In genomic region chr6:29234272-29234671, GRCm38 (mm10) we compare ENCODE assay signal across 9 mouse cellular contexts. TPM values are rescaled to one million over a fixed set of nuclear protein-coding genes. Genes with fewer than 3 reads are reported as not detected.
DNase-seq lines count a peak whose midpoint lies in the region; ATAC-seq and TF ChIP-seq lines count a peak whose summit lies in the region.
"Had no signal": no experiment of that assay in that cellular context is flagged by ENCODE, and none has a peak within 500 bp of the region (broad histone marks: within the 10 kb centered on the region; RNA-seq: fewer than 3 reads in every experiment).

No protein-coding gene starts in this region.

- no peaks in the 10 kb centered on the region for H3K79me2 ChIP-seq in CH12.LX (replicated peaks; ENCODE audit: control insufficient read depth, extremely low read depth, insufficient read depth, poor library complexity, severe bottlenecking)

- H3K27ac ChIP-seq in intestine, postnatal 0 days (ENCODE audit: low read depth, low read length) = no peak overlapping the region
- no peak overlapping the region for H3K27ac ChIP-seq in intestine, embryonic 15.5 days
- no peak overlapping the region for H3K27ac ChIP-seq in CH12.LX (ENCODE audit: insufficient read depth, low read depth)
- no peak overlapping the region for H3K27ac ChIP-seq in cortical plate, adult 2 months (ENCODE audit: insufficient read depth, low read length)
- H3K27ac ChIP-seq in intestine, embryonic 16.5 days (ENCODE audit: low read length) = no peak overlapping the region
- H3K27ac ChIP-seq: lung, embryonic 15.5 days had no signal

- no peak for DNase-seq in CH12.LX (ENCODE audit: extremely low read depth)
- DNase-seq in naive thymus-derived CD4-positive, alpha-beta T cell, adult 2 months (ENCODE audit: low read depth) = peak; percentile 86
- no peak for DNase-seq in right cerebral cortex, postnatal 10 days (ENCODE audit: low spot score in 2 of 2)
- no peak for DNase-seq in cerebellum, postnatal 36 days

- no peak overlapping the region for H3K4me3 ChIP-seq in intestine, postnatal 0 days (ENCODE audit: low read depth, low read length)
- no peak overlapping the region for H3K4me3 ChIP-seq in intestine, embryonic 15.5 days (replicated peaks)
- no peak overlapping the region for H3K4me3 ChIP-seq in CH12.LX (replicated peaks in 1 of 3; ENCODE audit: low read depth in 2 of 3, low read length in 2 of 3, poor library complexity in 1 of 3)
- H3K4me3 ChIP-seq in cortical plate, adult 2 months (ENCODE audit: insufficient read depth, low read length) = no peak overlapping the region
- no peak overlapping the region for H3K4me3 ChIP-seq in intestine, embryonic 16.5 days (ENCODE audit: low read length)
- H3K4me3 ChIP-seq: lung, embryonic 15.5 days had no signal

- peak; percentile 36; the same call in 1 of the 2 replicates for ATAC-seq in intestine, postnatal 0 days
- no peak for ATAC-seq in intestine, embryonic 15.5 days
- ATAC-seq in intestine, embryonic 16.5 days = no peak; the same call in 1 of the 2 replicates

- H3K27me3 ChIP-seq in intestine, postnatal 0 days (replicated peaks; ENCODE audit: control insufficient read depth, insufficient read depth, low read length) = no peaks in the 10 kb centered on the region
- no peaks in the 10 kb centered on the region for H3K27me3 ChIP-seq in intestine, embryonic 15.5 days (replicated peaks)
- H3K27me3 ChIP-seq in CH12.LX (replicated peaks) = no peaks in the 10 kb centered on the region
- no peaks in the 10 kb centered on the region for H3K27me3 ChIP-seq in intestine, embryonic 16.5 days (replicated peaks; ENCODE audit: control insufficient read depth, insufficient read depth, low read length)
- H3K27me3 ChIP-seq: lung, embryonic 15.5 days had no signal

- H3K9ac ChIP-seq in intestine, postnatal 0 days (ENCODE audit: low read depth, low read length) = no peak overlapping the region
- no peak overlapping the region for H3K9ac ChIP-seq in intestine, embryonic 15.5 days
- H3K9ac ChIP-seq in CH12.LX (ENCODE audit: insufficient read depth, low read depth) = no peak overlapping the region
- H3K9ac ChIP-seq in intestine, embryonic 16.5 days (ENCODE audit: low read depth, low read length) = no peak overlapping the region
- H3K9ac ChIP-seq: lung, embryonic 15.5 days had no signal

- TF ChIP-seq RAD21 in CH12.LX (IDR thresholded peaks at IDR 0.05; ENCODE audit: low read depth, low read length) = peak; percentile 38

- in situ Hi-C loops in CH12.LX (cut with MboI; ENCODE audit: low pct_ligation_motif_present, low pct_unique_long_range_greater_than_20kb, low sequenced_read_pairs) = no loop called here

- no peak for TF ChIP-seq EP300 in CH12.LX (IDR thresholded peaks at IDR 0.05; ENCODE audit: low read length)

- no peaks in the 10 kb centered on the region for H3K36me3 ChIP-seq in intestine, postnatal 0 days (ENCODE audit: control insufficient read depth, insufficient read depth)
- H3K36me3 ChIP-seq in intestine, embryonic 15.5 days = no peaks in the 10 kb centered on the region
- H3K36me3 ChIP-seq in CH12.LX (replicated peaks in 1 of 2; ENCODE audit: control insufficient read depth in 1 of 2, insufficient read depth in 1 of 2, low read length in 1 of 2) = no peaks in the 10 kb centered on the region
- no peaks in the 10 kb centered on the region for H3K36me3 ChIP-seq in intestine, embryonic 16.5 days (ENCODE audit: control insufficient read depth, insufficient read depth, low read length)
- H3K36me3 ChIP-seq: lung, embryonic 15.5 days had no signal

- TF ChIP-seq POLR2A in CH12.LX (IDR thresholded peaks at IDR 0.05; ENCODE audit: low read depth, low read length) = no peak
- no peak for TF ChIP-seq POLR2A in cortical plate, adult 2 months (IDR thresholded peaks at IDR 0.05; ENCODE audit: extremely low read depth, insufficient read depth, low read length)

- H3K4me1 ChIP-seq in intestine, postnatal 0 days (replicated peaks; ENCODE audit: control insufficient read depth, insufficient read depth, low read length) = no peaks in the 10 kb centered on the region
- H3K4me1 ChIP-seq in intestine, embryonic 15.5 days (replicated peaks) = no peaks in the 10 kb centered on the region
- H3K4me1 ChIP-seq in CH12.LX (ENCODE audit: control insufficient read depth in 1 of 2, insufficient read depth in 2 of 2) = peaks cover 3 to 16% of the 10 kb centered on the region in 2 experiments; a peak in 3 of 4 replicates
- no peaks in the 10 kb centered on the region for H3K4me1 ChIP-seq in cortical plate, adult 2 months (ENCODE audit: control insufficient read depth, insufficient read depth, low read length)
- H3K4me1 ChIP-seq in intestine, embryonic 16.5 days (ENCODE audit: control insufficient read depth, insufficient read depth, low read length) = no peaks in the 10 kb centered on the region
- H3K4me1 ChIP-seq: lung, embryonic 15.5 days had no signal

- no peak overlapping the region for H3K4me2 ChIP-seq in intestine, postnatal 0 days (replicated peaks; ENCODE audit: low read depth)
- H3K4me2 ChIP-seq in intestine, embryonic 15.5 days (replicated peaks) = no peak overlapping the region
- H3K4me2 ChIP-seq in CH12.LX (ENCODE audit: insufficient read depth, low read depth, poor library complexity, severe bottlenecking) = no peak overlapping the region
- no peak overlapping the region for H3K4me2 ChIP-seq in intestine, embryonic 16.5 days (ENCODE audit: low read depth, low read length)
- H3K4me2 ChIP-seq: lung, embryonic 15.5 days had no signal

- TF ChIP-seq CTCF in intestine, postnatal 0 days (IDR thresholded peaks at IDR 0.05; ENCODE audit: low read depth) = peak; percentile 81
- TF ChIP-seq CTCF in CH12.LX (conservative IDR thresholded peaks at IDR 0.05 in 1 of 2, IDR thresholded peaks at IDR 0.05 in 1 of 2; ENCODE audit: low read depth in 2 of 2, low read length in 2 of 2) = peak; percentile 32 to 71; a peak in 3 of 4 replicates
- TF ChIP-seq CTCF in cortical plate, adult 2 months (IDR thresholded peaks at IDR 0.05; ENCODE audit: extremely low read depth, insufficient read depth, low read length) = peak; percentile 52

- 41% methylated on average over 8 of the region's 8 CpGs for WGBS in intestine, postnatal 0 days
- WGBS in intestine, embryonic 15.5 days = 37% methylated on average over 8 of the region's 8 CpGs
- WGBS in intestine, embryonic 16.5 days = 40% methylated on average over 8 of the region's 8 CpGs

- dilution Hi-C loops in CH12.LX (cut with MboI; ENCODE audit: extremely low pct_ligation_motif_present, extremely low pct_unique_long_range_greater_than_20kb, low sequenced_read_pairs) = no loop called here

- H3K9me3 ChIP-seq in intestine, postnatal 0 days (ENCODE audit: control insufficient read depth) = no peaks in the 10 kb centered on the region
- H3K9me3 ChIP-seq in intestine, embryonic 15.5 days = no peaks in the 10 kb centered on the region
- H3K9me3 ChIP-seq in CH12.LX (replicated peaks; ENCODE audit: low read length) = no peaks in the 10 kb centered on the region
- H3K9me3 ChIP-seq in intestine, embryonic 16.5 days (ENCODE audit: control insufficient read depth, low read length) = no peaks in the 10 kb centered on the region
- H3K9me3 ChIP-seq: lung, embryonic 15.5 days had no signal

TF ChIP-seq in CH12.LX, 34 proteins besides CTCF, POLR2A, EP300 and RAD21 (continues in another document):
- TF ChIP-seq MAZ (IDR thresholded peaks at IDR 0.05; ENCODE audit: low read depth, low read length) = no peak
- TF ChIP-seq USF2 (conservative IDR thresholded peaks at IDR 0.05; ENCODE audit: low read depth, low read length) = peak; percentile 23
- TF ChIP-seq MXI1 (IDR thresholded peaks at IDR 0.05; ENCODE audit: low read depth, low read length) = no peak
- no peak for TF ChIP-seq SIN3A (IDR thresholded peaks at IDR 0.05; ENCODE audit: low read length)
- peak; percentile 60 for TF ChIP-seq SMC3 (IDR thresholded peaks at IDR 0.05; ENCODE audit: low read depth, low read length)
- TF ChIP-seq KAT2A (IDR thresholded peaks at IDR 0.05; ENCODE audit: insufficient replicate concordance, low read length) = no peak
- peak; percentile 55; the same call in 1 of the 2 replicates for TF ChIP-seq MAX (IDR thresholded peaks at IDR 0.05; ENCODE audit: low read length)

RNA-seq across cellular contexts. Expression of gene Impdh1, which starts 18.1 kb away (rescaled TPM):
- polyA plus RNA-seq in intestine, postnatal 0 days (2015; fragmentation: Nextera tagmentation; extraction: Ambion mirVana) = 10.6 and 11.7 TPM in 2 replicates
- 44.7 and 44.8 TPM in 2 replicates for polyA plus RNA-seq in intestine, embryonic 15.5 days (2015; fragmentation: Nextera tagmentation; extraction: Ambion mirVana)
- 14.9 and 17.3 TPM in 2 replicates for total RNA-seq in CH12.LX (2012; rRNA removed)
- total RNA-seq in CH12.LX (2014; rRNA removed) = 2.5 and 3.1 TPM in 2 replicates
- polyA plus RNA-seq in CH12.LX (2012; ENCODE audit: insufficient read length, low read depth) = 19.6 and 21.6 TPM in 2 replicates
- polyA plus RNA-seq in cortical plate, adult 2 months (2012; rRNA removed) = 64.4 and 65.6 TPM in 2 replicates
- 39.7 and 40.1 TPM in 2 replicates for polyA plus RNA-seq in intestine, embryonic 16.5 days (2015; fragmentation: Nextera tagmentation; extraction: Ambion mirVana)

RNA-seq across cellular contexts. Expression of gene Hilpda, which starts 38.0 kb away (rescaled TPM):
- polyA plus RNA-seq in intestine, postnatal 0 days (2015; fragmentation: Nextera tagmentation; extraction: Ambion mirVana) = 20.7 and 27.2 TPM in 2 replicates
- 32.4 and 34.6 TPM in 2 replicates for polyA plus RNA-seq in intestine, embryonic 15.5 days (2015; fragmentation: Nextera tagmentation; extraction: Ambion mirVana)
- 14.6 and 23.7 TPM in 2 replicates for total RNA-seq in CH12.LX (2012; rRNA removed)
- 40.0 and 52.3 TPM in 2 replicates for total RNA-seq in CH12.LX (2014; rRNA removed)
- 10.5 and 11.1 TPM in 2 replicates for polyA plus RNA-seq in CH12.LX (2012; ENCODE audit: insufficient read length, low read depth)
- 12.3 and 12.9 TPM in 2 replicates for polyA plus RNA-seq in cortical plate, adult 2 months (2012; rRNA removed)
- polyA plus RNA-seq in intestine, embryonic 16.5 days (2015; fragmentation: Nextera tagmentation; extraction: Ambion mirVana) = 27.0 and 27.8 TPM in 2 replicates

RNA-seq across cellular contexts. Expression of gene Fam71f2, which starts 45.1 kb away (rescaled TPM):
- polyA plus RNA-seq in intestine, postnatal 0 days (2015; fragmentation: Nextera tagmentation; extraction: Ambion mirVana) = not detected in 2 replicates
- 0.24 and 0.39 TPM in 2 replicates for polyA plus RNA-seq in intestine, embryonic 15.5 days (2015; fragmentation: Nextera tagmentation; extraction: Ambion mirVana)
- total RNA-seq in CH12.LX (2012; rRNA removed) = 0.29 and 0.30 TPM in 2 replicates
- total RNA-seq in CH12.LX (2014; rRNA removed) = 0.34 TPM in 1 of 2 replicates, not detected in the other
- polyA plus RNA-seq in CH12.LX (2012; ENCODE audit: insufficient read length, low read depth) = 0.23 TPM in 1 of 2 replicates, not detected in the other
- 1.7 and 3.0 TPM in 2 replicates for polyA plus RNA-seq in cortical plate, adult 2 months (2012; rRNA removed)
- 0.13 and 0.29 TPM in 2 replicates for polyA plus RNA-seq in intestine, embryonic 16.5 days (2015; fragmentation: Nextera tagmentation; extraction: Ambion mirVana)

RNA-seq across cellular contexts. Expression of gene Prrt4, which starts 54.9 kb away (rescaled TPM):
- polyA plus RNA-seq in intestine, postnatal 0 days (2015; fragmentation: Nextera tagmentation; extraction: Ambion mirVana) = 0.23 and 0.29 TPM in 2 replicates
- 0.40 and 0.50 TPM in 2 replicates for polyA plus RNA-seq in intestine, embryonic 15.5 days (2015; fragmentation: Nextera tagmentation; extraction: Ambion mirVana)
- not detected in 2 replicates for total RNA-seq in CH12.LX (2012; rRNA removed)
- not detected in 2 replicates for total RNA-seq in CH12.LX (2014; rRNA removed)
- not detected in 2 replicates for polyA plus RNA-seq in CH12.LX (2012; ENCODE audit: insufficient read length, low read depth)
- 2.6 and 3.2 TPM in 2 replicates for polyA plus RNA-seq in cortical plate, adult 2 months (2012; rRNA removed)
- 0.23 and 0.27 TPM in 2 replicates for polyA plus RNA-seq in intestine, embryonic 16.5 days (2015; fragmentation: Nextera tagmentation; extraction: Ambion mirVana)
